Mouse (Mus musculus): Measurements from ENCODE around the gene Oxsm. TPM values are rescaled to one million over a fixed set of nuclear protein-coding genes. Genes with fewer than 3 reads are reported as not detected.

The Oxsm gene
- polyA plus RNA-seq, 1 experiment from 2014 or later: 0.99 TPM

Other genes starting within 250 kb of the Oxsm start
- gene Ngly1, start 528 bp downstream of the Oxsm start, polyA plus RNA-seq (2016; fragmentation: Nextera tagmentation; extraction: Ambion mirVana): 21.1 and 22.6 TPM in 2 replicates
- gene Top2b, start 115.4 kb upstream of the Oxsm start, polyA plus RNA-seq (2016; fragmentation: Nextera tagmentation; extraction: Ambion mirVana): 126 and 169 TPM in 2 replicates

All from neural tube, embryonic 12.5 days (tissue).